In genomic region chr1:185546346-185546745, GRCm38 (mm10) we compare ENCODE assay signal across 9 mouse cellular contexts.
DNase-seq lines count a peak whose midpoint lies in the region; ATAC-seq lines count a peak whose summit lies in the region.
"Had no signal": no experiment of that assay in that cellular context is flagged by ENCODE, and none has a peak within 500 bp of the region (broad histone marks: within the 10 kb centered on the region; RNA-seq: fewer than 3 reads in every experiment).

No protein-coding gene starts in this region.

- H3K36me3 ChIP-seq in forebrain, embryonic 14.5 days (ENCODE audit: control insufficient read depth, insufficient read depth, low read length), result no peaks in the 10 kb centered on the region

- H3K27ac ChIP-seq in forebrain, embryonic 14.5 days (ENCODE audit: low read depth, low read length), result no peak overlapping the region

- no peak overlapping the region for H3K9ac ChIP-seq in forebrain, embryonic 14.5 days (ENCODE audit: low read length)

- no peaks in the 10 kb centered on the region for H3K4me1 ChIP-seq in forebrain, embryonic 14.5 days (ENCODE audit: control insufficient read depth, insufficient read depth, low read length)
- H3K4me1 ChIP-seq: megakaryocyte, embryonic 14.5 days had no signal

- H3K9me3 ChIP-seq in forebrain, embryonic 14.5 days (replicated peaks; ENCODE audit: control insufficient read depth, low read length), result no peaks in the 10 kb centered on the region
- H3K9me3 ChIP-seq: megakaryocyte, embryonic 14.5 days had no signal

- DNase-seq in kidney, postnatal 4 days, result peak; percentile 10 to 23
- no peak for DNase-seq in kidney, adult 11 months
- peak; percentile 22 for DNase-seq in WW6 (ENCODE audit: low read depth, low spot score)
- peak; percentile 82 for DNase-seq in forebrain, embryonic 14.5 days (ENCODE audit: low spot score)
- DNase-seq in urinary bladder, postnatal 25 days (ENCODE audit: low spot score), result no peak
- DNase-seq in spleen, postnatal 36 days (ENCODE audit: low spot score in 2 of 2), result no peak
- no peak for DNase-seq in thymus, adult 18-20 months

- no peak overlapping the region for H3K4me3 ChIP-seq in forebrain, embryonic 14.5 days (ENCODE audit: low read depth, low read length)
- H3K4me3 ChIP-seq: megakaryocyte, embryonic 14.5 days had no signal

- H3K4me2 ChIP-seq in forebrain, embryonic 14.5 days (ENCODE audit: low read length), result no peak overlapping the region

- H3K27me3 ChIP-seq in forebrain, embryonic 14.5 days (replicated peaks; ENCODE audit: control insufficient read depth, insufficient read depth, low read length), result no peaks in the 10 kb centered on the region
- H3K27me3 ChIP-seq: megakaryocyte, embryonic 14.5 days had no signal

- peak; percentile 61 for ATAC-seq in forebrain, embryonic 14.5 days
- peak; percentile 71 for ATAC-seq in megakaryocyte progenitor cell, adult 5-6 weeks (replicated peaks; ENCODE audit: poor library complexity)

Comparison
In these comparisons a context has a peak if more than half of its experiments do, and no peak if none do; other contexts are left out.
1. DNase-seq: peak in kidney, postnatal 4 days (2 of 2), WW6 (single experiment) and forebrain, embryonic 14.5 days (single experiment); none in kidney, adult 11 months (single experiment), urinary bladder, postnatal 25 days (single experiment), spleen, postnatal 36 days (0 of 2) and thymus, adult 18-20 months (0 of 2).